Mouse (Mus musculus): ENCODE measurements at regions not wholly inside any gene's neighbourhood (a gene's known extent, or its start where the extent isn't known, plus 50 kb on each side); places are given as distances from the start of the nearest gene placed in this dataset.

DNA sequence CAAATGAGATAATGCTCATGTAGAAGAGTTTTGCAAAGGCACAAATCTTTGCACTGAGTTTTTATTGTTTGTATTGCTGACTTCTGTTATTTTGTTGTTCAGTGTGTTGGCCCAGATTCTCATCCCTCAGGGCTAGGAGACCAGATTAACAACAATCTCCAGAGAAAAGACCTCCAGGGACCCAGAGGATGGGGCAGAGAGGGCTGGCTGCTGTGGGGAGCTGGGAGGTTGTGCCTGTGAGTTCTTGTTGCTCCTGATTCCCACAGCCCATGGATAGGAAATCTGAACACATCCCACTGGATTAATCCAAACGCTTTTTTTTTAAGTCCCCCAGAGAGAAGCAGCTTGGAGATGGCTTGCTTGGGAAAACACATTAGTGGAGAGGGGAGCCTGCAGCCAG is 445.0 kb upstream of the Nr2f1 start:
- no peak for TF ChIP-seq CTCF (IDR thresholded peaks at IDR 0.05)
- no peak for TF ChIP-seq EP300 (IDR thresholded peaks at IDR 0.05)
